Mouse (Mus musculus) ES-E14 (cell line): ENCODE measurements around the gene Arhgap10.

Source experiments
- CHD2 ChIP-seq: IDR thresholded peaks from 2 replicates; pipeline ENCODE4 v1.6.1; 2014; ENCODE audit warnings: mild to moderate bottlenecking, low read depth, low read length, inconsistent platforms
- MAFK ChIP-seq: IDR thresholded peaks from 2 replicates; pipeline ENCODE4 v1.6.1; 2014; ENCODE audit warnings: mild to moderate bottlenecking, low read depth, low read length, inconsistent platforms; ENCODE audit not compliant: insufficient read depth
- ZC3H11A ChIP-seq: IDR thresholded peaks from 2 replicates; pipeline ENCODE4 v1.6.1; 2012; ENCODE audit warnings: low read depth, mild to moderate bottlenecking, inconsistent platforms, low read length, borderline replicate concordance

DNA sequence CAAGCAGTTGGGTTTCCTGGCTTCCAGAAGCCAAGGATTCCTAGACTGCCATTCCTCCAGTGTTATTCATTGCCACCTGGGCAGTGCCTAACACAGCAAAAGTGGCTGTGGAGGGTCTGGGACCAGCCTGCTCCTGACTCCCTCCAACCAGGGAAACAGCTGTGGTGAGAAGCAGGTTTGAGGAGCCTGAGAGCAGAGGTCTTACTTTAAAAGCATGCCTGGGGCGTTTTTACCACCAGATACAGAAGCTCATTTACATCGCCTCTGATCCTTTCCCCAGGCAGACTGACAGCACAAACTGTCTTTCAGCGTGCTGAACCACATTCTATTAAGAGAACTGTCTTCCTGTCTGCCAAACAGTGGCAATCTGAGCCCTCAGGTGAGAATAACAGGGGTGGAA lies 237.8 kb downstream of the Arhgap10 start:
- TF ChIP-seq CHD2 = no peak
- TF ChIP-seq ZC3H11A = no peak
- TF ChIP-seq MAFK = no peak
